Mouse (Mus musculus) liver, embryonic 16.5 days (tissue): ENCODE data around the gene Apobec2. TPM values are rescaled to one million over a fixed set of nuclear protein-coding genes. Genes with fewer than 3 reads are reported as not detected.

ENCODE experiments used
- ATAC-seq: fragments of 200-750 bp; cut with Nextera tagmentation; 2 replicates; pipeline ENCODE4 v1.8.0; 2017; ENCODE audit warnings: low read depth, mild to moderate bottlenecking, moderate number of reproducible peaks, moderate library complexity
- H3K27ac ChIP-seq: fragments of 300-500 bp; sonication (generic); 2 replicates; pipeline ENCODE4 v1.5.1; 2014; ENCODE audit warnings: mild to moderate bottlenecking, low read length
- H3K27me3 ChIP-seq: fragments of 300-500 bp; sonication (generic); 2 replicates; pipeline ENCODE4 v1.6.1; 2014; ENCODE audit warnings: low read depth, low read length, mixed read lengths; ENCODE audit not compliant: control insufficient read depth, insufficient read depth
- H3K36me3 ChIP-seq: fragments of 300-500 bp; sonication (generic); 2 replicates; pipeline ENCODE4 v1.6.1; 2014; ENCODE audit warnings: mild to moderate bottlenecking; ENCODE audit not compliant: control insufficient read depth, insufficient read depth
- H3K4me1 ChIP-seq: fragments of 300-500 bp; sonication (generic); 2 replicates; pipeline ENCODE4 v1.6.1; 2014; ENCODE audit warnings: low read depth, low read length, mixed read lengths; ENCODE audit not compliant: control insufficient read depth
- H3K4me2 ChIP-seq: fragments of 300-500 bp; sonication (generic); 2 replicates; pipeline ENCODE4 v1.6.1; 2014; ENCODE audit warnings: low read depth, low read length, mixed read lengths
- H3K4me3 ChIP-seq: fragments of 300-500 bp; sonication (generic); 2 replicates; pipeline ENCODE4 v1.5.1; 2014; ENCODE audit warnings: low read depth, mild to moderate bottlenecking, low read length
- H3K9ac ChIP-seq: fragments of 300-500 bp; sonication (generic); 2 replicates; pipeline ENCODE4 v1.6.1; 2014; ENCODE audit warnings: low read depth, low read length
- H3K9me3 ChIP-seq: fragments of 300-500 bp; sonication (generic); replicated peaks from 2 replicates; pipeline ENCODE4 v1.6.1; 2016; ENCODE audit warnings: low read length; ENCODE audit not compliant: control insufficient read depth
- WGBS: fragments of 180-500 bp; shearing (Covaris S2); extraction: QIAGEN DNeasy Blood & Tissue Kit; methylation state at CpG from one replicate; pipeline ENCODE4 v1.1.7; 2014; ENCODE audit not compliant: insufficient replicate concordance; 5-methylcytosine and 5-hydroxymethylcytosine counted together
- polyA plus RNA-seq: library from polyadenylated mRNA; unstranded; fragments of >200 nt; fragmentation: Nextera tagmentation; extraction: Ambion mirVana; gene quantifications from 2 replicates; pipeline ENCODE4 v1.2.1, GENCODE M21; 2015

Gene Apobec2
- polyA plus RNA-seq, 1 experiment from 2014 or later: 4.3 TPM

DNA sequence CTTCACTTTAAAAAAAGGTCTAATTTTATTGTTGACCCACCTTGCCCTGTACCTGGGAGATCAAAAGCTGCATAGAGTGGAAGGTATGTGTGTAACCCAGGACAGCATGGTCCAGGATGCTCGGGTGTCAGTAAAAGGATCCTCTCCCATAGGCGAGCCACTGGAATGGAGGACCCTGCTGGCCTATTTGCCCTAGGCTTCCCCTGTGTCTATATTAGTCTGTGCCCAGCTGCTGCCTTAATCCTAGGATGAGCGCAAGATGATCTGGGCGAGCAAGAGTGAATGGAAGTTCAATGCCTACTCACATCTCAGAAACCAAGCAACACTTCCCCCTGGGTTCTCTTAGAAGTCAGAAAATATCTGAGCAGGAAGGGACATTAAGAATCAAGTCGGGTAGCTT, 1.7 kb downstream of the Apobec2 start:
- H3K27ac ChIP-seq: no peak overlapping the region
- ATAC-seq: no peak

DNA sequence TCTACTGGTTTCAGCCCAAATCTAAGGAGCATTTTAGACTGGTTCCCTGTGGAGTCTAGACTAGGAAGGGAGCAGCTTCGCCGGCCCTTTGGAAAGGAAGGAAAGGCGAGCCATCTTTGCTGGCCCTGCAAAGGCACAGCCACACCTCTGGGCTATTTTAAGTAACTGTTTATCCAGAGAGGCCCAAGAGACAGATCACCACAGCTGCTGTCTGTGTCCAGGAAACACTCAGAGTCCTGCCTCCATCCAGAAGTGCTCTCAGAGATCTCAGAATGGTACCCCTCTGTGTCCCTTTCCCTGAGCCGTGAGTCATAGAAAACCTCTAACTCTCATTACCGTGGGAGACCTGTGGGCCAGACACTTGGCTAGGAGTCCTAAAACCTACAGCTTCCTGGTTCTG, 2.3 kb downstream of the Apobec2 start:
- Histone ChIP-seq H3K9ac (no peak overlapping the region), H3K9me3 (no peaks in the 10 kb centered on the region), H3K4me1 (peaks cover 26% of the 10 kb centered on the region), H3K4me3 (no peak overlapping the region), H3K27me3 (no peaks in the 10 kb centered on the region), H3K27ac (no peak overlapping the region), H3K4me2 (no peak overlapping the region), H3K36me3 (no peaks in the 10 kb centered on the region)
- 25% methylated on average over 5 of the region's 5 CpGs for WGBS
- no peak for ATAC-seq

More for the DNA sequence above, 1.7 kb downstream of the Apobec2 start:
- WGBS: 67% methylated on average over 5 of the region's 5 CpGs
- H3K36me3 ChIP-seq: no peaks in the 10 kb centered on the region
- H3K4me2 ChIP-seq: no peak overlapping the region
- no peak overlapping the region for H3K4me3 ChIP-seq
- H3K4me1 ChIP-seq: peaks cover 19% of the 10 kb centered on the region
- H3K9ac ChIP-seq: no peak overlapping the region
- H3K9me3 ChIP-seq: no peaks in the 10 kb centered on the region
- H3K27me3 ChIP-seq: no peaks in the 10 kb centered on the region

DNA sequence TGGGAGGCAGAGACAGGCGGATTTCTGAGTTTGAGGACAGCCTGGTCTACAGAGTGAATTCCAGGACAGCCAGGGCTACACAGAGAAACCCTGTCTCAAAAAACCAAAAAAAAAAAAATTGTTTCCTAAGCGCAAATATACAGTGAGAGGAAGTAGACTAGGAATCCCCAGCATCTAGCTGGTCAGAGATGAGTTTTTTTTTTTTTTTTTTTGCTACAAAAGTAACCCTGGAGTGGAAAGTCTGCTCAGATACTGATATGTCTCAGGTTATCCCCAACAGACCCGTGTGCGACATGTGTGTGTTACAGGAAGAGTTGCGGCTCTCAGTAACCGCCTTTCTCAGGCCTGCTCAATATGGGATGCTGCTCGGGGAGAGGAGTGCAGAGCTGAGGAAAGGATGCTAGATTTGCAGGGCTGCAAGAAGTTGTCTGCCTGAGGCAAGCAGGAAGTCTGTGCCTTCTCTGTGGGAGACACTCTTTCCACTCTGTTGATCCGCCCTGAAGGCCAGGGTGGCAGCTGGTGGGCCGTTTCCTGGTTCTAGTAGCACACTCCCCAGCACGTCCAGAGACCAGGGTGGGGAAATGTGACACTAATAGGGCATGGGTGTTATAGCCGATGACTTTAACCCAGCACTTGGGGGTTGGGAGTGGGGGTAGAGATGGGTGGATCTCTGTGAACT, 4.7 kb downstream of the Apobec2 start:
- no peak overlapping the region for H3K4me2 ChIP-seq
- no peak for ATAC-seq
- peaks cover 26% of the 10 kb centered on the region for H3K4me1 ChIP-seq
- H3K36me3 ChIP-seq: no peaks in the 10 kb centered on the region
- 33% methylated on average over 11 of the region's 11 CpGs for WGBS
- no peaks in the 10 kb centered on the region for H3K9me3 ChIP-seq
- H3K9ac ChIP-seq: no peak overlapping the region
- no peak overlapping the region for H3K4me3 ChIP-seq
- H3K27me3 ChIP-seq: no peaks in the 10 kb centered on the region
- H3K27ac ChIP-seq: no peak overlapping the region

DNA sequence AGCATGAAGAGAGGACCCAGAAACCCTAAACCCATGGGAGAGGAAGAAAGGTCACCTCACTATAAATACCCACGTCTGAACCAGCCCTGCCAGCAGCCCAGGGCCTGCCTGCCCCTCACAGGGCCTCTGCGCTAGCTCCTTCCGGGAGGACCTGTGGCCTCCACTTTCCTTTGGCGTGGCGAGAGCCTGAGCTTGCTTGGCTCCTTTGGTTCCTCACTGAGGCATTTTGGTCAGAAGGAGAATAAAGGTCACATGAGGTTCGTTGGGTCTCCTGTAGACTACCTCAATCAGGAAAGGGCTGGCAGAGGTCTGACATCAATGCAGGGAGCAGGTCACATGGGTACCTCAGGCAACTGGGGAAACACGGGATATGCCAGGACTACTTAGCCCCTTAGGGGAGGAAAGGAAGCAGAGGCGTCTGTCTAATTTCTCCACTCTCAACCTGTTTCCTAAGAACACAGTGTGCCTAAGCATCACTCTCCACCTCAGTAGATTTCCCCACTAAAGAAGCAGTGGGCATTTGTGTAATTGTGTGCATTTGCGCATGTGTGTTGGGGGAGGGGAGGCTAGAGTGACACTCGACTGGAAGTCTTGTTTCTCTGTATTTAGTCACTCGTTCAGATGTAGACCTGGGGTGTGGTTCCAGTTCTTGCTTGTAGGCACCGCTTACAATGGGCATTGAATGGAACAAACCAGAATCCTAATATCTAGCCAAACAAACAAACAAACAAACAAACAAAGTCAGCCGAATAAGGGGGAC, 5.6 kb downstream of the Apobec2 start:
- no peak overlapping the region for H3K9ac ChIP-seq
- H3K36me3 ChIP-seq: no peaks in the 10 kb centered on the region
- H3K4me1 ChIP-seq: peaks cover 19% of the 10 kb centered on the region
- WGBS: 41% methylated on average over 13 of the region's 13 CpGs
- no peak overlapping the region for H3K27ac ChIP-seq
- no peaks in the 10 kb centered on the region for H3K9me3 ChIP-seq
- no peak overlapping the region for H3K4me3 ChIP-seq
- no peak overlapping the region for H3K4me2 ChIP-seq
- ATAC-seq: no peak
- no peaks in the 10 kb centered on the region for H3K27me3 ChIP-seq

DNA sequence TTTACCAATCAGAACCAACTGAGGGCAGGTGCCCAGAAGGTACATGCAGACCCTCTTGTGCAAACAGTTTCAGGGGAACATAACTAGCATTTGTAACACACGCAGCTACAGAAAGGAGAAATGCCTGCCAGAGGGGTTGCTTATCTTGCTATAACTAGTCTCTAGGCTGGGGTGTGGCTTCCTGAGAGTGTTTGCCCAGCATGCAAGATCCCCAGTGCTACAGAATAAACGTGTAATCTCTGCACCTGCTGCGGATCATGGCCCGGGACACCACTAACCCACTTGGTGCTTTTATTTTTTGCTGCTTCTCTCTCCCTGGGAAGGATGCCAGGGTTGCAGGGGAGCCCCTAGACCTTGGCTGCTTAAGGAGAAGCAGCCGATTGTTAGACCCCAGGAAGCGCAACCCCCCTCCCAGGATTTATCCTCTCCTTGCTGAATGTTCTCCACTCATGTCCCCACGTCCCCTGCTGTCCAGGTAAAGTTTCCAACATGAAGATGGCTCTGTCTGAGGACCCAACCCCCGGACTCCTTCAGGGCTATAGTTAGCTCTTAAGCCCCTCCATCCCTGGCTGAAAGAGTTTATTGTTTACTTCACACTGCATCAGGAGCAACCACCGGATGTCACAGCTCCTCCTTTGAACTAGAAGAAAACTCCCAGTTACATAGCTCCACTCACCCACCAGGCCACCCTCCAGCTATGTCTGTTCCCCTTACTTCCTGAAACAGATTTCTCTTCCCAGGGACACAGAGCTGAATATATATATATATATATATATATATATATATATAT, 6.7 kb downstream of the Apobec2 start:
- peaks cover 19% of the 10 kb centered on the region for H3K4me1 ChIP-seq
- no peak; the same call in 1 of the 2 replicates for ATAC-seq
- H3K27ac ChIP-seq: no peak overlapping the region; the same call in 1 of the 2 replicates
- H3K4me3 ChIP-seq: no peak overlapping the region
- no peaks in the 10 kb centered on the region for H3K36me3 ChIP-seq
- H3K9ac ChIP-seq: no peak overlapping the region
- H3K9me3 ChIP-seq: no peaks in the 10 kb centered on the region
- H3K27me3 ChIP-seq: no peaks in the 10 kb centered on the region
- no peak overlapping the region for H3K4me2 ChIP-seq
- 22% methylated on average over 9 of the region's 9 CpGs for WGBS

DNA sequence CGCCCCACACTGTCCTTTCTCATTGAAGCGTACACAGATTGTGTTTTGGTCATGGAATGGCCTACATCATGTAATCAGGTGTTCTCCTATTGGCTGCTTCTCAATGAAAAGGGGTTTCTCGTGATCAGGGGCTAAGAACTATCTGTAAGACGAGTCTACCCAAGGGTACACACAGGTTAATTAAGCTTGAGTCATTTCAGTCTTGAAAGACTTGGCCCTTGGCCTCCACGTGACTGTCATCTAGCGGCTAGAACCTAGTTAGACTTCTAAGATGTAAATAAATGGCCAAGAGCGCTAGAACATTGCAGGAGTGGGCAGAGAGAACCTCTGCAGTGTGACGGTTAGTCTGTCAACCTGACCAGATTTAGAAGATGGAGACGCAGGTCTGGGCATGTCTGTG, 8.5 kb downstream of the Apobec2 start:
- H3K4me1 ChIP-seq: peaks cover 15% of the 10 kb centered on the region
- 79% methylated on average over 9 of the region's 9 CpGs for WGBS
- no peaks in the 10 kb centered on the region for H3K36me3 ChIP-seq
- H3K4me2 ChIP-seq: no peak overlapping the region
- no peak overlapping the region for H3K9ac ChIP-seq
- H3K27ac ChIP-seq: no peak overlapping the region
- no peaks in the 10 kb centered on the region for H3K27me3 ChIP-seq
- no peak for ATAC-seq
- H3K9me3 ChIP-seq: no peaks in the 10 kb centered on the region
- no peak overlapping the region for H3K4me3 ChIP-seq

DNA sequence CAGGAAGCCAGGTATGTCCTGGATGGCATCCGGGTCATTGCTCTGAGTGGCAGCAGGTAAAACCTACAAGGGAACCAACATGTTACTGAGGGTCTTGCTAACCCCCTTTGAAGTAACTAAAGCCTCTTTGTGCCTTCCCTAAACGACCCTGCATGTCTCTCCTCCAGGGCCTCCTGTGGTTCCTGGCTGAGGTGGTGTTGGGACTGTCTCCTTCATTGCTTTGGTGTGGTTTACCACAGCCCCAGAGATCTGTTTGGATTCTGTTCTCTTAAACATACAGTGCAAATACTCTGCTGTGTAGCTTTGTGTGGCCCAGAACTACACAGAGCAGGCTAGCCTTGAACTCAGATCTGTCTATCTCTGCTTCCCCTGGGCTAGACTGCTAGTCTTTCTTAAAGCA, 13.2 kb downstream of the Apobec2 start:
- H3K4me3 ChIP-seq: no peak overlapping the region
- no peak overlapping the region for H3K9ac ChIP-seq
- 46% methylated on average over 2 of the region's 2 CpGs for WGBS
- no peaks in the 10 kb centered on the region for H3K27me3 ChIP-seq
- H3K9me3 ChIP-seq: no peaks in the 10 kb centered on the region
- H3K36me3 ChIP-seq: peaks cover 18% of the 10 kb centered on the region
- H3K4me1 ChIP-seq: peaks cover 21% of the 10 kb centered on the region
- H3K27ac ChIP-seq: no peak overlapping the region
- no peak for ATAC-seq
- no peak overlapping the region for H3K4me2 ChIP-seq

DNA sequence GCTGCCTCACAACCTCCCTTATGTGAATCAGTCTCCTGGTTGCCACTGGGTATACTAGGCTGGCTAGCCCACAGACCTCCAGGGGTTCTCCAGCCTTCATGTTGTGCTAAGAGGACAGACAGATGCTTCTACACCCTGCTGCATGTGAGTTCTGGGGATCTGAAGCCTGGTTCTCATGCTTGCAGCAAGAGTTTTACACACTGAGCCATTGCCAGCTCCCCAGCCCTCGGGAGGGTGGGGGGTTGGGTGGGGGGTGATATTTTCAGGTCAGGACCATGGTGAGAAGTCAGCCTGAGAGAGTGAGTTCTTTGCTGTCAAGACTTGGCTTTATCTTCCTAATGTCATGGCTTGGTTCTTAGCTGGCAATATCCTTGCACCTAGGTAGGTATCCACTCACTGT, 13.9 kb downstream of the Apobec2 start:
- Histone ChIP-seq H3K4me3 (no peak overlapping the region; the same call in 1 of the 2 replicates), H3K27me3 (no peaks in the 10 kb centered on the region), H3K36me3 (peaks cover 23% of the 10 kb centered on the region), H3K9ac (0 out of 2 replicates have a peak overlapping the region, but pooled peaks have one; percentile 17), H3K27ac (peak overlapping the region; percentile 35; the same call in 1 of the 2 replicates), H3K4me2 (peak overlapping the region; percentile 44), H3K4me1 (peaks cover 21% of the 10 kb centered on the region), H3K9me3 (no peaks in the 10 kb centered on the region)
- ATAC-seq: no peak
- WGBS: 32% methylated on average over 1 of the region's 1 CpGs
